Mouse (Mus musculus): ENCODE measurements at regions not wholly inside any gene's neighbourhood (a gene's known extent, or its start where the extent isn't known, plus 50 kb on each side); places are given as distances from the start of the nearest gene placed in this dataset.

DNA sequence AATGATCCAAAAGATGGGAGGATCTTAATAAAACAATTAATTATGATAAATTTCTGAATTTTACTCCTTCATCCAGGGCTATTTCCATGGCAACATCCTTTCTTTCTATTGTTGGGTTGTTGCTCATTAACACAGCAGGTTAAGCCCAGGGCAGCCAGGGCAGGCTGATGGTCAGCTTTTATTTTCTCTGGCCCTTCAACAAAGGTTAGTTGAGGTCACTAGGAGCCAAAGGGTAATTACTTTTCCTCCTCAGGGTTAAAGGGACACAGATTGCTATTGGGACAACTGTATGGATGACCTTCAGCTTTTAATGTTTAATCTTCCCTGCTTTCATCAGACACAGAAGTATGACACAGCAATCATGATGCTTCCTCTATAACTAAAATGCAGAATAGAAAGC, 101.3 kb upstream of the Ccdc85a start:
- Histone ChIP-seq H3K27ac (ENCODE audit: low read length) (no peak overlapping the region), H3K4me1 (ENCODE audit: control insufficient read depth, insufficient read depth, low read length) (no peaks in the 10 kb centered on the region), H3K9me3 (ENCODE audit: control insufficient read depth, low read depth, low read length) (no peaks in the 10 kb centered on the region), H3K9ac (replicated peaks; ENCODE audit: low read depth, low read length) (no peak overlapping the region), H3K36me3 (ENCODE audit: control insufficient read depth, insufficient read depth, low read length) (no peaks in the 10 kb centered on the region), H3K27me3 (ENCODE audit: control insufficient read depth, insufficient read depth, low read length) (no peaks in the 10 kb centered on the region), H3K4me2 (replicated peaks; ENCODE audit: low read depth, low read length) (no peak overlapping the region), H3K4me3 (ENCODE audit: low read depth, low read length) (no peak overlapping the region)
- ATAC-seq (ENCODE audit: insufficient number of reproducible peaks, insufficient read depth, low FRiP score, low read depth) = no peak

DNA sequence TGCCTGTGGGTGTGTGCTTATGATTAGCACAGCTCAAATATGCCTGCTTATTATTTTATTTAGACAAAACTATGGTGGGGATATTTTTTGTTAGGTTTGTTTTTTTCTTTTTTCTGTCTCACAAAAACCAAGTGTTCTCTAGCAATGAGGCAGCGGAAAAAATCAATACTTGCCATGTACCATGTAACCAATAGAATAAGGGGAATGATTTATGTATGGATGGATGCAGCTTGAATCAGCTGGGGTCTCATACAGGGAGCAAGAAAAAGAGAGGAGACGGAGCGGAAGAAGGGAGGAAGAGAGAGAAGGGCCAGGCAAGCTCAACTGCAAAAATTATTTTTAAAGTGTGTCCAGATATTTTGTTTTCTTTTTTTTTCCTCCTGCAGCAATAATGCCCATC, 97.2 kb upstream of the Ccdc85a start:
- H3K27ac ChIP-seq (ENCODE audit: low read length) = no peak overlapping the region
- H3K36me3 ChIP-seq (ENCODE audit: control insufficient read depth, insufficient read depth, low read length) = no peaks in the 10 kb centered on the region
- H3K9me3 ChIP-seq (ENCODE audit: control insufficient read depth, low read depth, low read length) = no peaks in the 10 kb centered on the region
- no peak overlapping the region for H3K4me2 ChIP-seq (replicated peaks; ENCODE audit: low read depth, low read length)
- H3K9ac ChIP-seq (replicated peaks; ENCODE audit: low read depth, low read length) = no peak overlapping the region
- no peak overlapping the region for H3K4me3 ChIP-seq (ENCODE audit: low read depth, low read length)
- no peaks in the 10 kb centered on the region for H3K4me1 ChIP-seq (ENCODE audit: control insufficient read depth, insufficient read depth, low read length)
- H3K27me3 ChIP-seq (ENCODE audit: control insufficient read depth, insufficient read depth, low read length) = no peaks in the 10 kb centered on the region
- 67% methylated on average over 3 of the region's 3 CpGs for WGBS
- ATAC-seq (ENCODE audit: insufficient number of reproducible peaks, insufficient read depth, low FRiP score, low read depth) = no peak

DNA sequence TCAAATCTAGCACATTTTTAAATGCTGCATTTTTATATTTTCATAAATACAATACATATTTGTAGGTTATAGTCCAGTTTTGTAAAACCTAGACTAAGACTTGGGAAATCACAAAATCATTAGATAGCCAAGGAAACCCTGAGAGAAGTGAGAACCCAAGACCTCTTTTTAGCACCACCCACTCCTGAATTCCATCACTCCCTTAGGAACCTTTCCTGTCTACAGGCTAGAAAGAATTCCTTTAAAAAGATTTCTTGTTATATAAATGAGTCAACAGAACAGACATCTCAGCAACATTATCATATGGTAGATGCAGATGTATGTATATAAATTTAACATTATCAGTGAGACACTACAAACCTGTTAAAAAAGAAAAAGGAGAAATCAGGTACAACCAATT, 86.6 kb upstream of the Ccdc85a start:
- Histone ChIP-seq H3K9me3 (ENCODE audit: control insufficient read depth, low read depth, low read length) (no peaks in the 10 kb centered on the region), H3K27ac (ENCODE audit: low read length) (no peak overlapping the region), H3K4me1 (ENCODE audit: control insufficient read depth, insufficient read depth, low read length) (no peaks in the 10 kb centered on the region), H3K36me3 (ENCODE audit: control insufficient read depth, insufficient read depth, low read length) (no peaks in the 10 kb centered on the region), H3K4me2 (replicated peaks; ENCODE audit: low read depth, low read length) (no peak overlapping the region), H3K9ac (replicated peaks; ENCODE audit: low read depth, low read length) (no peak overlapping the region), H3K27me3 (ENCODE audit: control insufficient read depth, insufficient read depth, low read length) (no peaks in the 10 kb centered on the region), H3K4me3 (ENCODE audit: low read depth, low read length) (no peak overlapping the region)
- no peak for ATAC-seq (ENCODE audit: insufficient number of reproducible peaks, insufficient read depth, low FRiP score, low read depth)

DNA sequence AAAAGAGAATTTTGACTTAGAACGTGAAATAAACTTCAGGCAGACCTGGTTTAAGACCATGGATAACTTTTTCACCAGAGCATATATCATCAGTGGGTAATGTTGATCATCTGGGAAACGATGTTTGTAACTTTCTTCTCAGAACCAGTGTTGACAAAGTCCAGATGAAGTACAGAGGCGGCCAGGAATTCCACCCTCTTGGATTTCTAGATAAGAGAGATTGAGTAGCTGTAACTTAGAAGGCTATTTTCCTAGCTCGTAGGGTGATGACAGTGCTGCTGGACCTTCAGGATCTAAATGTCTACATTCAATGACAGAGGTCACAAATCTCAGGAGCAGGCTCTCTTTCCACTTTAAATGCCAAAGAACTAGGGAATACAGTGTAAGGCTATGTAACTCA, 85.2 kb upstream of the Ccdc85a start:
- Histone ChIP-seq H3K4me1 (ENCODE audit: control insufficient read depth, insufficient read depth, low read length) (no peaks in the 10 kb centered on the region), H3K36me3 (ENCODE audit: control insufficient read depth, insufficient read depth, low read length) (no peaks in the 10 kb centered on the region), H3K27me3 (ENCODE audit: control insufficient read depth, insufficient read depth, low read length) (no peaks in the 10 kb centered on the region), H3K4me2 (replicated peaks; ENCODE audit: low read depth, low read length) (no peak overlapping the region), H3K9ac (replicated peaks; ENCODE audit: low read depth, low read length) (no peak overlapping the region), H3K4me3 (ENCODE audit: low read depth, low read length) (no peak overlapping the region), H3K9me3 (ENCODE audit: control insufficient read depth, low read depth, low read length) (no peaks in the 10 kb centered on the region), H3K27ac (ENCODE audit: low read length) (no peak overlapping the region)
- WGBS = 33% methylated on average over 4 of the region's 4 CpGs
- no peak for ATAC-seq (ENCODE audit: insufficient number of reproducible peaks, insufficient read depth, low FRiP score, low read depth)

DNA sequence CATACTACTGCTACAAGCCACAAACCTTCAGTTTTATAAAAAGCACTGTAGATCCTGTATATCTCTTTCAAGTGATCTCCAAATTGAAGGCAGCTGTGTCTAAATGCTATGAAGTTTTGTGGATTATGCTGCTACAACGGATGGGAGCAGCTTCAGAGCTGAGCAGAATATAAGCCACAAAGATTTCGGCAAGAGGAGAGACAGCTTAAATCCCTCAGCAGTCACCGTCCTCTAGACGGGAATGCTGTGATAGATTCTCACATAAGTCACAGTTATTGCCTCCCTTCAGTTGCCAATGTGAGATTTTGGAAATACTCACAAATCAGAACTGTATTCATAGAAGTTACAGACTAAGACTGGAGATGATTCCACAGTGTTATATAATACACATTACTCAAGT, 76.3 kb upstream of the Ccdc85a start:
- no peaks in the 10 kb centered on the region for H3K9me3 ChIP-seq (ENCODE audit: control insufficient read depth, low read depth, low read length)
- no peak overlapping the region for H3K4me2 ChIP-seq (replicated peaks; ENCODE audit: low read depth, low read length)
- H3K4me3 ChIP-seq (ENCODE audit: low read depth, low read length) = no peak overlapping the region
- H3K36me3 ChIP-seq (ENCODE audit: control insufficient read depth, insufficient read depth, low read length) = no peaks in the 10 kb centered on the region
- no peaks in the 10 kb centered on the region for H3K4me1 ChIP-seq (ENCODE audit: control insufficient read depth, insufficient read depth, low read length)
- no peak overlapping the region for H3K27ac ChIP-seq (ENCODE audit: low read length)
- no peaks in the 10 kb centered on the region for H3K27me3 ChIP-seq (ENCODE audit: control insufficient read depth, insufficient read depth, low read length)
- WGBS = 59% methylated on average over 4 of the region's 4 CpGs
- ATAC-seq (ENCODE audit: insufficient number of reproducible peaks, insufficient read depth, low FRiP score, low read depth) = no peak
- H3K9ac ChIP-seq (replicated peaks; ENCODE audit: low read depth, low read length) = no peak overlapping the region

DNA sequence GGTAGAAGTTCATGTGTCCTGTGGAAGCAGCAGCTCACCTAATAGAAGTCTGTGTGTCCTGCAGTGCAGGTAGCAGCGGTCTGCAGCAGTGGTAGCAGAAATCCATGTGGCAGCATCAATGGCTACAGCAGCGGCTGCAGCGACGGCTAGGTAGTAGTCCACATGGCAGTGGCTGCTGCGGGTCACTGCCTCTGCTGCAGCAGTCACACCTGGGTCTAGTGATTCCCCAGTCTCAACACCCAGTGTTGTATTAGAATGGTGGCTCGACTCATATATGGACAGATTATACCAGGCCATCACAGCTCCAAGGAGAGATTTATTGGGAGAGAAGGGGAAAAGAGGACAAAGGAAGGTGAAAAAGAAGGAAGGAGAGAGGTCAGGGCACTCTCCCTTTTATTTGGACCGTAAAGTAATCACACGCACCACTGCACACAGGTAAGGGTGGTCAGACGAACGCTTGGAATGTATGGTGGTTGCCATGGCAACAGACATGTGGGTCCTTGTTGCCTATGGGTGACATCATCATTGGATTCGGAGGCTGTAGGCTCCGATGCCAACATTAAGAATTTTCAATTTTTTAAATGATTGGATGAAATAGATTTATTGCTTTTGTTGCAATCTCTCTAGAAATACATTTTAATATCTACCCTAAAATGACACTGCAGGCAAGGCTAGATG, 71.2 kb upstream of the Ccdc85a start:
- H3K9ac ChIP-seq (replicated peaks; ENCODE audit: low read depth, low read length) = no peak overlapping the region
- no peaks in the 10 kb centered on the region for H3K36me3 ChIP-seq (ENCODE audit: control insufficient read depth, insufficient read depth, low read length)
- no peak for ATAC-seq (ENCODE audit: insufficient number of reproducible peaks, insufficient read depth, low FRiP score, low read depth)
- H3K4me3 ChIP-seq (ENCODE audit: low read depth, low read length) = no peak overlapping the region
- WGBS = 86% methylated on average over 12 of the region's 12 CpGs
- no peaks in the 10 kb centered on the region for H3K27me3 ChIP-seq (ENCODE audit: control insufficient read depth, insufficient read depth, low read length)
- no peak overlapping the region for H3K27ac ChIP-seq (ENCODE audit: low read length)
- H3K4me1 ChIP-seq (ENCODE audit: control insufficient read depth, insufficient read depth, low read length) = no peaks in the 10 kb centered on the region
- no peaks in the 10 kb centered on the region for H3K9me3 ChIP-seq (ENCODE audit: control insufficient read depth, low read depth, low read length)
- no peak overlapping the region for H3K4me2 ChIP-seq (replicated peaks; ENCODE audit: low read depth, low read length)

DNA sequence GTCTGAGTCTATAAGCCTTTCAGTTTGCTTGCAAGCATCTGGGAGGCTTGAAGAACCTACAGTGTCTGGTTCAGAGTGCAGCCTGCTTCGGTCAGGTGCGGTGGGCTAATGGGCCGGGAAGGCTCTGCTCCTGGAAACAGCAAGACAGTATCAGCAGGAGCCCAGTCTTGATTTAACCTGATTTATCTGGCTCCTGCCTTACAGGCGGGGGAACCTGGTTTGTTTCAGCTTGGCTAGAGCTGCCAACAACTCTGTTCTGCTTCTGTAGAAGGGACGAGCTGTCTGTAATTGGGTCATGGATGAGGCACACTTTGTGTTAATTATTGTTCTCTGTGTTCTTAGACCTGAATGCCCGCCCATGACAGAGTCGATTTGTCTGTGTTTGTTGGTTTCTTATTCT, 65.3 kb upstream of the Ccdc85a start:
- Histone ChIP-seq H3K9ac (replicated peaks; ENCODE audit: low read depth, low read length) (no peak overlapping the region), H3K4me3 (ENCODE audit: low read depth, low read length) (no peak overlapping the region), H3K4me2 (replicated peaks; ENCODE audit: low read depth, low read length) (no peak overlapping the region), H3K9me3 (ENCODE audit: control insufficient read depth, low read depth, low read length) (no peaks in the 10 kb centered on the region), H3K4me1 (ENCODE audit: control insufficient read depth, insufficient read depth, low read length) (no peaks in the 10 kb centered on the region), H3K27ac (ENCODE audit: low read length) (no peak overlapping the region), H3K27me3 (ENCODE audit: control insufficient read depth, insufficient read depth, low read length) (no peaks in the 10 kb centered on the region), H3K36me3 (ENCODE audit: control insufficient read depth, insufficient read depth, low read length) (no peaks in the 10 kb centered on the region)
- ATAC-seq (ENCODE audit: insufficient number of reproducible peaks, insufficient read depth, low FRiP score, low read depth) = no peak
- 80% methylated on average over 7 of the region's 7 CpGs for WGBS

DNA sequence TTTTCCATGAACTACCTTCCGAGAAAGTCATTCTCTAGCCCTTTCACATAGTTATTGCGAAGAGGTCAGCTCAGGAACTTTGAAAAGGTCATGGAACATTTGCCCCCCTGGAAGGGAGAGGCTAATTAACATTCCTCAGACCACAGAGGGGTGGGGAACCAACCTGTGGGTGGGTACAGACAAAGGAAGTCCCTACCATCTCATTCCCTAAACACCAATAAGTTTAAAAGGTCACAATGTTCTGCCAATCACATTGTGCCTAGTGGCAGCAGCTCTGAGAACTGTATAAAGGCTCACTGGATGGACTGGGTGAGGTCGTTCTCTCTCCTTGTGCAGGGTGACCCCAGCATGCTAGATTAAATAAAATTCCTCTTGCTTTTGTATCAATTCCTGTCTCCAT, 64.8 kb upstream of the Ccdc85a start:
- no peaks in the 10 kb centered on the region for H3K36me3 ChIP-seq (ENCODE audit: control insufficient read depth, insufficient read depth, low read length)
- H3K27me3 ChIP-seq (ENCODE audit: control insufficient read depth, insufficient read depth, low read length) = no peaks in the 10 kb centered on the region
- 25% methylated on average over 3 of the region's 3 CpGs for WGBS
- ATAC-seq (ENCODE audit: insufficient number of reproducible peaks, insufficient read depth, low FRiP score, low read depth) = no peak
- no peak overlapping the region for H3K4me3 ChIP-seq (ENCODE audit: low read depth, low read length)
- no peaks in the 10 kb centered on the region for H3K9me3 ChIP-seq (ENCODE audit: control insufficient read depth, low read depth, low read length)
- no peak overlapping the region for H3K27ac ChIP-seq (ENCODE audit: low read length)
- no peaks in the 10 kb centered on the region for H3K4me1 ChIP-seq (ENCODE audit: control insufficient read depth, insufficient read depth, low read length)
- H3K4me2 ChIP-seq (replicated peaks; ENCODE audit: low read depth, low read length) = no peak overlapping the region
- H3K9ac ChIP-seq (replicated peaks; ENCODE audit: low read depth, low read length) = no peak overlapping the region

DNA sequence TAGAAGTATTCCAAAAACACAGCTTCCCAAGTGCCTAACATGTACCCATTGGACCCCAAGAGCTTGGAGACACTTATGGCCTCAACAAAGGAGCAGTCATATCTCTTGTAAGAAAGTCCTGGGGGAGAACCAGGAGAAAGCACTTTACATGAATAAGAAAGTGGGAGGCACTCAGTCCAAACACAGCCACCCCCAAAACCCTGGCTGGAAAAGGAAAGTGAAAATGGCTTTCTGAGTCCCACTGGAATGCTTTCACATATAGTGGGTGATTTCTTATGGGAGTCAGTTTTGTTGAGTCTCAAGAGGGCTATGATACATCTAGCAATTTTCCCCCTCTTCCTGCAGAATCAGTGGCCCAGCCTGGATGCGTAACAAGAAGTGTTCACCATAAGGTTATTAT, 55.0 kb upstream of the Ccdc85a start:
- no peaks in the 10 kb centered on the region for H3K36me3 ChIP-seq (ENCODE audit: control insufficient read depth, insufficient read depth, low read length)
- no peak for ATAC-seq (ENCODE audit: insufficient number of reproducible peaks, insufficient read depth, low FRiP score, low read depth)
- no peak overlapping the region for H3K27ac ChIP-seq (ENCODE audit: low read length)
- no peak overlapping the region for H3K4me2 ChIP-seq (replicated peaks; ENCODE audit: low read depth, low read length)
- H3K4me3 ChIP-seq (ENCODE audit: low read depth, low read length) = no peak overlapping the region
- no peaks in the 10 kb centered on the region for H3K27me3 ChIP-seq (ENCODE audit: control insufficient read depth, insufficient read depth, low read length)
- no peaks in the 10 kb centered on the region for H3K4me1 ChIP-seq (ENCODE audit: control insufficient read depth, insufficient read depth, low read length)
- H3K9me3 ChIP-seq (ENCODE audit: control insufficient read depth, low read depth, low read length) = no peaks in the 10 kb centered on the region
- WGBS = 85% methylated on average over 1 of the region's 1 CpGs
- H3K9ac ChIP-seq (replicated peaks; ENCODE audit: low read depth, low read length) = no peak overlapping the region
